Mouse (Mus musculus): ENCODE data around the gene Olfr393.

Gene Olfr393

GRCm38 (mm10) chr11:73851354-73851753 is at the start of gene Olfr393:
TSS of gene Olfr393 (minus strand) at chr11:73851454.
- no peak for DNase-seq

GRCm38 (mm10) chr11:73890671-73891070 is 39.4 kb upstream of the Olfr393 start, which contains the start of gene Olfr394:
TSS of gene Olfr394 (minus strand) at chr11:73890771.
- no peak for DNase-seq

GRCm38 (mm10) chr11:73816949-73817348 is 34.3 kb downstream of the Olfr393 start, which contains the start of gene Olfr392:
TSS of gene Olfr392 (minus strand) at chr11:73817049.
- DNase-seq = no peak

- DNase-seq = no peak
Observed at GRCm38 (mm10) chr11:73802952-73803351, 48.3 kb downstream of the Olfr393 start, which contains the start of gene Olfr391-ps. TSS of gene Olfr391-ps (minus strand) at chr11:73803052.

Measured in lung, postnatal 14 days (tissue).